Mouse (Mus musculus): Measurements from ENCODE around the gene Zfyve28.

- TF ChIP-seq CTCF (IDR thresholded peaks at IDR 0.05; ENCODE audit: low read depth, low read length) = no peak
- no peak for TF ChIP-seq POLR2A (IDR thresholded peaks at IDR 0.05; ENCODE audit: extremely low read depth, insufficient read depth, low read length)
Observed at GRCm38 (mm10) chr5:34284156-34284750, 4.0 kb downstream of the Zfyve28 start.
